Mouse (Mus musculus): ENCODE data around the gene Vinac1. TPM values are rescaled to one million over a fixed set of nuclear protein-coding genes. Genes with fewer than 3 reads are reported as not detected.
A peak's percentile ranks its signal among the peaks of the same experiment; 100 is the strongest.

Gene Vinac1
- 0.78 and 0.90 TPM in 2 replicates for polyA plus RNA-seq (2012; rRNA removed)

GRCm38 (mm10) chr2:129047811-129048210 lies at the start of gene Vinac1:
TSS of gene Vinac1 (minus strand) at chr2:129048172.
- no peak for DNase-seq (ENCODE audit: low read depth)

DNA sequence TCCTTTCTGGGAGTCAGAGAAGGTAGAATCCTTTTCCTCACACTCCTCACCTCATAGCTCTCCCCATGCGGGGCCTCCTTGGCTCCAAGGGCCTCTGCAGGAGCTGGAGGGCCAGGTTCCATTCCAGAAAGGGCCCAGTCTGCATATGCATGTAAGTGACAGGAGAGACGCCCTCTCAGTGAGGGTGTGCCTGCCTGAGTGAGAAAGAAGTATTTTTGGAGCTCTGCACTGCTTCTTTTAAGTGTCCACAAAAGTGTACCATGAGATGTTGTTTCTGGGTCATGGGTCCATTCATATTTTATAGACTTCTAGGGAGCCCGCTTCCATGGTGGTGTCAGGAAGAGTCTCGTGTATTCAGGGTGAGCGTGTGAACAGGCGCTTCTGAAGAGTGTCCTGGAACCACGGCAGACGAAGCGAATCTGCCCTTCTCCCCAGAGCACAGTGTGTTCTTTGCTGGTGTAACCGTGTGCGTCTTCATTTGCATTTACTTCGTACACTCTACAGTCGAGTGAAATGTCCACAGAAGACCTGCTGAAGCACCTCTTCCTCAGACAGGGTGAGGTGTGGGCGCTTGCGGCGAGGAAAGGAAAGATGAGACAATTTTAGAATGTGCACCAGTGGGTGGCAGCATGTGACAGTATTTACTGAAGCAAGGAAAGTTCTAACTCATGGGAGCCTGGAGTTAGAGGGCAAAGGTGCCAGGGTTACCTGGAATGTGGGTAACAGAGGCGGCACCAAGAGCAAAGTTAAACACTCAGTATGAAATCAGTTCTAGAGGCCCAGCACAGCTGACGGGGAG lies 46.2 kb upstream of the Vinac1 start:
- no peak for DNase-seq (ENCODE audit: low read depth)
- TF ChIP-seq CTCF (IDR thresholded peaks at IDR 0.05; ENCODE audit: borderline replicate concordance, extremely low read depth, insufficient read depth, insufficient read length) (no peak), POLR2A (IDR thresholded peaks at IDR 0.05; ENCODE audit: borderline replicate concordance, extremely low read depth, insufficient read depth, insufficient read length, poor library complexity, severe bottlenecking) (no peak)

More at GRCm38 (mm10) chr2:129047811-129048210, at the start of gene Vinac1:
- no peak for TF ChIP-seq POLR2A (IDR thresholded peaks at IDR 0.05; ENCODE audit: borderline replicate concordance, extremely low read depth, insufficient read depth, insufficient read length, poor library complexity, severe bottlenecking)
- no peak for TF ChIP-seq CTCF (IDR thresholded peaks at IDR 0.05; ENCODE audit: borderline replicate concordance, extremely low read depth, insufficient read depth, insufficient read length)

DNA sequence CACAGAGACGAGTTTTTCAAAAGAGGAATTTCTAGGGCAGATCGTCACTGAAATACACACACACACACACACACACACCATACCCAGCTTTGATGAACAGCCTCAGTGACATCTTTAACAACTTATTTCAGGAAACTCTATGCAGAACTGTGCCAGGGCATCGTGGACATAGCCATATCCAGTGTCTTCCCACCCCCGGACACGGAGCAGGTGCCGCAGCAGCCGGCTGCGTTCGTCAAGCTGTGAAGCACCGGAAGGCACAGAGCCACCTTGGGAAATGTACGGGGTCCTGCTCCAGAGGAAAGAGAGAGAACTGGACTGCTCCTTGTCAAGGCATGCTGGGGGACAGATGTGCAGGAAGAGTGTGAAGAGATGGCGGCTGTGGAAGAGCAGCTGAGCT lies 44.8 kb upstream of the Vinac1 start:
- TF ChIP-seq POLR2A (IDR thresholded peaks at IDR 0.05; ENCODE audit: borderline replicate concordance, extremely low read depth, insufficient read depth, insufficient read length, poor library complexity, severe bottlenecking) (no peak), CTCF (IDR thresholded peaks at IDR 0.05; ENCODE audit: borderline replicate concordance, extremely low read depth, insufficient read depth, insufficient read length) (no peak)
- DNase-seq (ENCODE audit: low read depth) = no peak

DNA sequence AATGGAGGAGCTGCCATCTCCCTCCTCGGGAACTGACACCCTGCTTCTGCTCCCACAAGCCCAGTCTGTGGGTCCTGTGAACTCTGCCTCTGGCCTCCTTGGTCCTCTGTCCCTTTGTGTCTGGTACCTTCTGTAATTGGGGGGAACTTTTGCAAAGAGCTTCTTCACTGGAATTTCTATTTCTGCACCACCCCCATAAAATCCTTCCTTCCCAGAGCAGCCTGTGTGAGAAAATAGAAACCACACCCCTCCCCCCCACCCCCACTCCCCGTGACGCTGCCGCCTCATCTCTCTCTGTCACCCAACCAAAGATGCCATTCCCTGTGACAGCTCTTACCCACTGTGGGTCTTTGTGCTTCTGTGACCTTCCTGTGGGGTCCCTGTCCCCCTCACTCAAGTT lies 42.4 kb upstream of the Vinac1 start:
- TF ChIP-seq CTCF (IDR thresholded peaks at IDR 0.05; ENCODE audit: borderline replicate concordance, extremely low read depth, insufficient read depth, insufficient read length) (no peak), POLR2A (IDR thresholded peaks at IDR 0.05; ENCODE audit: borderline replicate concordance, extremely low read depth, insufficient read depth, insufficient read length, poor library complexity, severe bottlenecking) (no peak)
- DNase-seq (ENCODE audit: low read depth) = no peak

GRCm38 (mm10) chr2:129087520-129087919 lies 39.5 kb upstream of the Vinac1 start:
- no peak for TF ChIP-seq POLR2A (IDR thresholded peaks at IDR 0.05; ENCODE audit: borderline replicate concordance, extremely low read depth, insufficient read depth, insufficient read length, poor library complexity, severe bottlenecking)
- no peak for TF ChIP-seq CTCF (IDR thresholded peaks at IDR 0.05; ENCODE audit: borderline replicate concordance, extremely low read depth, insufficient read depth, insufficient read length)
- DNase-seq (ENCODE audit: low read depth) = no peak

DNA sequence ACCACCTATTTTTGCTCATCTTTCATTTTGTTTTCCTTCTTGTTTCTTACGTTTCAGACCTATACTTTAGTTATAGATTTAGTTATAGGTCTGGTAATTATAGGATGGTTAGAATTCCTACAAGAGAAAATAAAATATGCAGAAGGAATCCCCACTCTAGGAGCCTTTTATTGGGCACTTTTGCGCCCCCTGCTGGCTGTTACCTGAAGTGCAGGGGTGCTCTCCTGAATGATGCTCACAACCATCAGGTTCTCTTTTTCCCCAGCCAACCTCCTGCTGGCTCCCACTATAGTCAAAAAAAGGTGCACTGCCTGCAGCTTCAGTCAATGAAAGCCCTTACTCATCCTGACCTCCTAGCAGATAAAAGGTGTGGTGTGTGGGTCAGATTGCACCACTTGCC lies 37.0 kb upstream of the Vinac1 start:
- TF ChIP-seq CTCF (IDR thresholded peaks at IDR 0.05; ENCODE audit: borderline replicate concordance, extremely low read depth, insufficient read depth, insufficient read length) = peak; percentile 71
- TF ChIP-seq POLR2A (IDR thresholded peaks at IDR 0.05; ENCODE audit: borderline replicate concordance, extremely low read depth, insufficient read depth, insufficient read length, poor library complexity, severe bottlenecking) = no peak
- peak; percentile 46 for DNase-seq (ENCODE audit: low read depth)

DNA sequence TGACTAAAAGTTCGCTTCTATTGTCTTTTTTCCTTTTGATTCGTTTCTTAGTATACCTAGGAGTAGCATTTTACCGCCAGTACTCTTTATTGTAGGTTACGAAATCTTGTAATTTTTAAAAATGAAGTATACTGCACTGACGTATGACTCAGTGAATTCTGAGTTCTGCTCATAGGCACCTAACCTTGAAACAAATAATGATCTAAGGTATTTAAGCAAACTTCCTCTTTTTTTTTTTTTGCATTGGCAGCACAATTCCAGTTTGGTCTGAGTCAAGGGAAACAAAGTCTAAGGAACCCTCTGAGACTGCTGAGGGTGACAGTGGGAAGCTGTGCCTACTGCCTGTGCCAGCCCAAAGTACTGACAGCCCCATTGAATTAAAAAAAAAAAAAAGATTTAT lies 35.5 kb upstream of the Vinac1 start:
- TF ChIP-seq CTCF (IDR thresholded peaks at IDR 0.05; ENCODE audit: borderline replicate concordance, extremely low read depth, insufficient read depth, insufficient read length) = no peak
- TF ChIP-seq POLR2A (IDR thresholded peaks at IDR 0.05; ENCODE audit: borderline replicate concordance, extremely low read depth, insufficient read depth, insufficient read length, poor library complexity, severe bottlenecking) = no peak
- DNase-seq (ENCODE audit: low read depth) = no peak

DNA sequence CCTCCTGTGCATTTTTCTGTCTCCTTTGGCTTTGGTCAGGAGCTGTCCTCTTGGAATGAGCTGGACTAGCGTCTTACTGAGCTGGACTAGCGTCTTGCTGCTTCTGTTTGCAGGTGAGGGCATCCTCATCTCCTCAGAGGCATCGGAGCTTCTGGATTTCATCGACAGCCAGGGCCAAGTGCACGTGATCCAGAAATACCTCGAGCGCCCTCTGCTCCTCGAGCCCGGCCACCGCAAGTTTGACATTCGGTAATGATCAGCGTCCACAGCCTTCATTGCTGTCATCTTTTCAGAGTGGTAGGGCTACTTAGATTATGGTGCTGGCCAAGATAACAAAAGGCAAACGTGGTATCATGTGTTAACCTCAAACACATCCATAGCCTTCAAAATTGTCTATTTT lies 33.1 kb upstream of the Vinac1 start:
- TF ChIP-seq CTCF (IDR thresholded peaks at IDR 0.05; ENCODE audit: borderline replicate concordance, extremely low read depth, insufficient read depth, insufficient read length) (no peak), POLR2A (IDR thresholded peaks at IDR 0.05; ENCODE audit: borderline replicate concordance, extremely low read depth, insufficient read depth, insufficient read length, poor library complexity, severe bottlenecking) (no peak)
- DNase-seq (ENCODE audit: low read depth) = no peak

DNA sequence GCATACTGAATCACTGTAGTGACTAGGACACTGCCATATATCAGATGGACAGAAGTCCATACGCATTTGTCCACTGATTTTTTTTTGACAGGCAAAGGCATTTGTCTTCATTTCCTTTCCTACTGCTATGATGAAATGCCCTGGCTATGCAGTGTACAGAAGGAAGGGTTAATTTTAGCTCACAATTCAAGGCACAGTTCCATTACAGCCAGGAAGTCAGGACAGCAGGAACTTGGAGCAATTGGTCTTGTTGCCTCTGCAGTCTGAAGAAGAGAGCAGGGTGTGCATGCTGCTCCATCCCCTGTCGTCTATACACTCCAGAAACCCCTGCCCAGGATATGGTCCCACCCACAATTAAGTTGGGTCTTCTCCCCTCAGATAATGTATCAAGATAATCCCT lies 31.2 kb upstream of the Vinac1 start:
- DNase-seq (ENCODE audit: low read depth) = no peak

DNA sequence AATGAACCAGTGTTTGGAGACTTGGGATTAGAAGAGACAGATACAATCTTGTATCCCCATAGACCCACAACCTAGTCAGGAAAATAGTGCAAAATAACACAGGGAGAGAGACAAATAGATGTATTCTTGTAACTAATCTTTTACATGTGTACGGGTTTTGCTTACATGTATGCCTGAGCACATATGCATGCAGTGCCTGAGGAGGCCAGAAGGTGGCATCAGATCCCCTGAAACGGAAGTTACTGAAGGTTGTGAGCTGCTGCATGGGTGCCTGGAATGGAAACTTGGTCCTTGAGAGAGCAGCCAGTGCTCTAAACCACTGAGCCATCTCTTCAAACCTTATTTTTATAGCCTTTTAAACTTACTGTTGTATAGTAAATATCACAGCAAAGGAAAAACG lies 30.3 kb upstream of the Vinac1 start:
- DNase-seq (ENCODE audit: low read depth) = peak; percentile 28
- TF ChIP-seq CTCF (IDR thresholded peaks at IDR 0.05; ENCODE audit: borderline replicate concordance, extremely low read depth, insufficient read depth, insufficient read length) (peak; percentile 39; the same call in 1 of the 2 replicates), POLR2A (IDR thresholded peaks at IDR 0.05; ENCODE audit: borderline replicate concordance, extremely low read depth, insufficient read depth, insufficient read length, poor library complexity, severe bottlenecking) (no peak)

More for the DNA sequence above, 31.2 kb upstream of the Vinac1 start:
- no peak for TF ChIP-seq CTCF (IDR thresholded peaks at IDR 0.05; ENCODE audit: borderline replicate concordance, extremely low read depth, insufficient read depth, insufficient read length)
- no peak for TF ChIP-seq POLR2A (IDR thresholded peaks at IDR 0.05; ENCODE audit: borderline replicate concordance, extremely low read depth, insufficient read depth, insufficient read length, poor library complexity, severe bottlenecking)

GRCm38 (mm10) chr2:129070296-129070695 lies 22.3 kb upstream of the Vinac1 start:
- TF ChIP-seq POLR2A (IDR thresholded peaks at IDR 0.05; ENCODE audit: borderline replicate concordance, extremely low read depth, insufficient read depth, insufficient read length, poor library complexity, severe bottlenecking) = no peak
- TF ChIP-seq CTCF (IDR thresholded peaks at IDR 0.05; ENCODE audit: borderline replicate concordance, extremely low read depth, insufficient read depth, insufficient read length) = no peak
- DNase-seq (ENCODE audit: low read depth) = no peak

GRCm38 (mm10) chr2:129066326-129066725 lies 18.4 kb upstream of the Vinac1 start:
- no peak for TF ChIP-seq CTCF (IDR thresholded peaks at IDR 0.05; ENCODE audit: borderline replicate concordance, extremely low read depth, insufficient read depth, insufficient read length)
- TF ChIP-seq POLR2A (IDR thresholded peaks at IDR 0.05; ENCODE audit: borderline replicate concordance, extremely low read depth, insufficient read depth, insufficient read length, poor library complexity, severe bottlenecking) = no peak
- DNase-seq (ENCODE audit: low read depth) = peak; percentile 75

All from brain, embryonic 14.5 days (tissue).